Mouse (Mus musculus): Measurements from ENCODE around the gene Olfr1427. TPM values are rescaled to one million over a fixed set of nuclear protein-coding genes. Genes with fewer than 3 reads are reported as not detected.
"Not testable (repeated sequence)": the region's sequence is repeated elsewhere in the genome, so short reads cannot be mapped to it uniquely, and the experiment has no call there.

Olfr1427 gene
- polyA plus RNA-seq, 1 experiment from 2014 or later: not detected

DNA sequence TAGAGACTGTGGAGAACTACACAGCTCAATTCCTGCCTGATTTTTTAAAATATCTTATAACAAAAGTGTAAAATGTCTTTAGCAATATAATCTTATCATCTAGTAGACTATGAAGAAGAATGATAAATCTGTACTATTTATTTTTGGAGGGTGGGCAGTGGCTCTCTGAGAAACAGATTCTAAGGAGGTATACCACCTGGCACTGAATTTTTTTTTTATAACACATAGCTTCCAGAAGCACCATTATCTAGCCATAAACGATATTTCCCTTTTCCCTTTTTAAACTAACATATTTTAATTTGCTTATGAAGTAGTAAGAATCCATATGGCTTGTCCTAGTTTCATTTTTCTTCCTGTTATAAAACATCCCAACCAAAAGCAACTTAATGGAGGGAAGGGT, 1.4 kb upstream of the Olfr1427 start:
- H3K27ac ChIP-seq (replicated peaks in 1 of 2; ENCODE audit: control insufficient read depth in 1 of 2, insufficient read depth in 1 of 2, low read depth in 2 of 2, low read length in 2 of 2): no peak overlapping the region
- H3K4me1 ChIP-seq (ENCODE audit: control insufficient read depth in 2 of 2, insufficient read depth in 2 of 2, low read length in 2 of 2): no peaks in the 10 kb centered on the region
- H3K4me3 ChIP-seq (ENCODE audit: control insufficient read depth in 1 of 2, insufficient read depth in 1 of 2, low read depth in 1 of 2, low read length in 2 of 2): no peak overlapping the region
- H3K36me3 ChIP-seq (ENCODE audit: control insufficient read depth, insufficient read depth, low read length): no peaks in the 10 kb centered on the region
- no peak overlapping the region for H3K9ac ChIP-seq (ENCODE audit: low read length)
- H3K9me3 ChIP-seq (ENCODE audit: control insufficient read depth, low read length): no peaks in the 10 kb centered on the region
- 45% methylated on average over 1 of the region's 1 CpGs for WGBS
- no peak for ATAC-seq (ENCODE audit: insufficient number of reproducible peaks, insufficient read depth, low FRiP score, low read depth)
- no peak overlapping the region for H3K4me2 ChIP-seq (ENCODE audit: low read length)
- H3K27me3 ChIP-seq (ENCODE audit: control insufficient read depth, insufficient read depth, low read length): no peaks in the 10 kb centered on the region

DNA sequence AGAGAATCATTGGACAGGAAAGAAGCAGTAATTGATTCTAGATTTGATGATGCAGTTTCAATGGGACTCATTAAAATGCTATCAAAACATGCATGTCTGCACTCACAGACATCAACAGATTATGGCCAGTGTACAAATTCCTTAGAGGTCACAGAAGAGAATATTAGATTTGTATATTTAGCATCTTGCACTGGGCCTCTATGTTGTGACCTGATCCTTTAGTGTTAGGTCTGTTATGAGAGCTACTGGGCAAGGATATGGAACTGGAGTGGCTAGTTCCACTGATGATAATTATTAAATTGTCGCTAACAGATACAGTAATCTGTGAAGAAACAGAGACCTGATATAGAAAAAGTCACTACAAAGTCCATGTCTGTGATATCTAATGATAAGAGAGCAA, 11.2 kb downstream of the Olfr1427 start, which contains the start of gene Olfr1426:
Gene Olfr1426, minus strand, starts transcription at position 101 of the 400 bp plus-strand sequence.
- Histone ChIP-seq H3K9me3 (ENCODE audit: control insufficient read depth, low read length) (no peaks in the 10 kb centered on the region), H3K4me3 (ENCODE audit: control insufficient read depth in 1 of 2, insufficient read depth in 1 of 2, low read depth in 1 of 2, low read length in 2 of 2) (no peak within 1 kb of the TSS), H3K4me2 (ENCODE audit: low read length) (no peak within 1 kb of the TSS), H3K27me3 (ENCODE audit: control insufficient read depth, insufficient read depth, low read length) (no peaks in the 10 kb centered on the region), H3K4me1 (ENCODE audit: control insufficient read depth in 2 of 2, insufficient read depth in 2 of 2, low read length in 2 of 2) (no peaks in the 10 kb centered on the region), H3K9ac (ENCODE audit: low read length) (no peak within 1 kb of the TSS), H3K27ac (replicated peaks in 1 of 2; ENCODE audit: control insufficient read depth in 1 of 2, insufficient read depth in 1 of 2, low read depth in 2 of 2, low read length in 2 of 2) (no peak within 1 kb of the TSS), H3K36me3 (ENCODE audit: control insufficient read depth, insufficient read depth, low read length) (no peaks in the 10 kb centered on the region)
- ATAC-seq (ENCODE audit: insufficient number of reproducible peaks, insufficient read depth, low FRiP score, low read depth): no peak
- WGBS: 57% methylated on average over 1 of the region's 1 CpGs

DNA sequence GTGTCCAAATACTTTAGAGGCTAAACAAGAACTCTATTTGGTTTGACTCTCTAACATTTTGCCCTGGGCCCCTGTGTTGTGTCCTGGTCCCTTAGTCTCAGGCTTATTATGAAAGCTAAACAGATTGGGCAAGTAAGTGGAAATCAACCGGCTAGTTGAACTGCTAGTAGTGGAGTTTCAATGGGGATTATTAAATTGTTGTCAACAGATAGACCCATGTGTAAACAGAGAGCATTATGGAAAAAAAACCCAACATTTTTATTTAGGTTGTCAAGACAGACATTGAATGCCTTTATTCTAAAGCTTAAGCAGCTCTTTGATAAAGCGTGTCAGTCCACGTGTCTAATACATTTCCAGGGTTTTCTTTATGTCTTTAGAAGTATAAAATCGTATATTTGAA, 25.5 kb downstream of the Olfr1427 start, which contains the start of gene Olfr1425:
Gene Olfr1425, minus strand, starts transcription at position 101 of the 400 bp plus-strand sequence.
- H3K9me3 ChIP-seq (ENCODE audit: control insufficient read depth, low read length); H3K27me3 ChIP-seq (ENCODE audit: control insufficient read depth, insufficient read depth, low read length); H3K4me3 ChIP-seq (ENCODE audit: control insufficient read depth in 1 of 2, insufficient read depth in 1 of 2, low read depth in 1 of 2, low read length in 2 of 2); H3K36me3 ChIP-seq (ENCODE audit: control insufficient read depth, insufficient read depth, low read length); H3K27ac ChIP-seq (replicated peaks in 1 of 2; ENCODE audit: control insufficient read depth in 1 of 2, insufficient read depth in 1 of 2, low read depth in 2 of 2, low read length in 2 of 2); H3K4me2 ChIP-seq (ENCODE audit: low read length); ATAC-seq (ENCODE audit: insufficient number of reproducible peaks, insufficient read depth, low FRiP score, low read depth); H3K4me1 ChIP-seq (ENCODE audit: control insufficient read depth in 2 of 2, insufficient read depth in 2 of 2, low read length in 2 of 2); H3K9ac ChIP-seq (ENCODE audit: low read length): not testable (repeated sequence)
- WGBS: 80% methylated on average over 4 of the region's 4 CpGs

DNA sequence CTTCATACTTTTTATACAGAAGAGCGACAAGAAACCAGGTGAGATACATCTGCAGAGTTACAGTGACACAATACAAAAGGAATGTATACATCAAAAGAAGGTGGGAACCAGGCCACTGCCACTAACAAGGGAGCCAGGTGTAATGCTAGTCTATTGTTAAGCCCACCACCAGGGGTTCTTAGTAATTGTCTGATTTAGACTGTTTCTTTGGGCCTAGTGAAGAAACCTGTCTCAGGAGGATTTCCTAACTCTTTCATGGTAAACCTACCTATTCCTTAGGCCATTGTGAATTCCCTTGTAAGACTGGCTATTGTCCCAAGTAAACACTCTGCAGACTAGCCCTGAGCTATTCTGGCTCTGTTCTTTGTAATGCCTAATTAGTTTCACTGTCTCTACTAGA, 33.6 kb downstream of the Olfr1427 start:
- not testable (repeated sequence) for H3K4me2 ChIP-seq (ENCODE audit: low read length); H3K27ac ChIP-seq (replicated peaks in 1 of 2; ENCODE audit: control insufficient read depth in 1 of 2, insufficient read depth in 1 of 2, low read depth in 2 of 2, low read length in 2 of 2); H3K27me3 ChIP-seq (ENCODE audit: control insufficient read depth, insufficient read depth, low read length); ATAC-seq (ENCODE audit: insufficient number of reproducible peaks, insufficient read depth, low FRiP score, low read depth); H3K9me3 ChIP-seq (ENCODE audit: control insufficient read depth, low read length); H3K9ac ChIP-seq (ENCODE audit: low read length); H3K4me3 ChIP-seq (ENCODE audit: control insufficient read depth in 1 of 2, insufficient read depth in 1 of 2, low read depth in 1 of 2, low read length in 2 of 2); H3K36me3 ChIP-seq (ENCODE audit: control insufficient read depth, insufficient read depth, low read length); H3K4me1 ChIP-seq (ENCODE audit: control insufficient read depth in 2 of 2, insufficient read depth in 2 of 2, low read length in 2 of 2)
- 62% methylated on average over 1 of the region's 1 CpGs for WGBS

DNA sequence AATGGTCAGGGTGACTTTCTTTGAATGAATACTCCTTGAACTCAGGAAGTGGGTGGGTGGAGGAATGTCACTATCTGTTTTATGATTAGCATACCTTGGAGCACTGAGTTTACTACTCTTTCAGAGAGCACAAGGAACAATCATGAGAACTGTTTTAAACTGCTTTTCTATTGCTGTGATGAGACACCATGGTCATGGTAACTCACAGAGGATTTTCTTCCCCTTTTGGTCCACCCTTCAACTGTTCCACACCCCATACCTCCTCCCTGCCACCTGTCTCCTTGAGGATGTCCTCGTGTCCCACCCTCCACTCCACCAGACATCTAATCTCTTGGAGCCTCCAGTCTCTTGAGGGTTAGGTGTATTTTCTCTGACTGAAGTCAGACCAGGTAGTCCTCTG, 35.3 kb downstream of the Olfr1427 start:
- H3K4me1 ChIP-seq (ENCODE audit: control insufficient read depth in 2 of 2, insufficient read depth in 2 of 2, low read length in 2 of 2); ATAC-seq (ENCODE audit: insufficient number of reproducible peaks, insufficient read depth, low FRiP score, low read depth); H3K27ac ChIP-seq (replicated peaks in 1 of 2; ENCODE audit: control insufficient read depth in 1 of 2, insufficient read depth in 1 of 2, low read depth in 2 of 2, low read length in 2 of 2); H3K4me2 ChIP-seq (ENCODE audit: low read length); H3K4me3 ChIP-seq (ENCODE audit: control insufficient read depth in 1 of 2, insufficient read depth in 1 of 2, low read depth in 1 of 2, low read length in 2 of 2); H3K36me3 ChIP-seq (ENCODE audit: control insufficient read depth, insufficient read depth, low read length); H3K27me3 ChIP-seq (ENCODE audit: control insufficient read depth, insufficient read depth, low read length); H3K9me3 ChIP-seq (ENCODE audit: control insufficient read depth, low read length); H3K9ac ChIP-seq (ENCODE audit: low read length): not testable (repeated sequence)
- WGBS: 54% methylated on average over 1 of the region's 1 CpGs

DNA sequence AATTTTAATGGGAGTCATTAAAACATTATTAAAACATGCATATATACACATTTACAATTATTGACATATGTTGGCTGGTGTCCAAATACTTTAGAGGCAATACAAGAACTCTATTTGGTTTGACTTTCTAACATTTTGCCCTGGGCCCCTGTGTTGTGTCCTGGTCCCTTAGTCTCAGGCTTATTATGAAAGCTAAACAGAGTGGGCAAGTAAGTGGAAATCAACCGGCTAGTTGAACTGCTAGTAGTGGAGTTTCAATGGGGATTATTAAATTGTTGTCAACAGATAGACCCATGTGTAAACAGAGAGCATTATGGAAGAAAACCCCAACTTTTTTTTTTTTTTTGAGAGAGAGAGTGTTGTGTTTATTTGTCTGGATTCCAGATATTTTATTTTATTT, 40.6 kb downstream of the Olfr1427 start, which contains the start of gene Olfr1424:
Gene Olfr1424, minus strand, starts transcription at position 101 of the 400 bp plus-strand sequence.
- H3K9ac ChIP-seq (ENCODE audit: low read length); H3K4me2 ChIP-seq (ENCODE audit: low read length); H3K4me3 ChIP-seq (ENCODE audit: control insufficient read depth in 1 of 2, insufficient read depth in 1 of 2, low read depth in 1 of 2, low read length in 2 of 2); H3K36me3 ChIP-seq (ENCODE audit: control insufficient read depth, insufficient read depth, low read length); ATAC-seq (ENCODE audit: insufficient number of reproducible peaks, insufficient read depth, low FRiP score, low read depth); H3K4me1 ChIP-seq (ENCODE audit: control insufficient read depth in 2 of 2, insufficient read depth in 2 of 2, low read length in 2 of 2); H3K9me3 ChIP-seq (ENCODE audit: control insufficient read depth, low read length); H3K27me3 ChIP-seq (ENCODE audit: control insufficient read depth, insufficient read depth, low read length); H3K27ac ChIP-seq (replicated peaks in 1 of 2; ENCODE audit: control insufficient read depth in 1 of 2, insufficient read depth in 1 of 2, low read depth in 2 of 2, low read length in 2 of 2): not testable (repeated sequence)
- 85% methylated on average over 1 of the region's 1 CpGs for WGBS

Other genes with a start within 250 kb of the Olfr1427 start
- not detected in 2 replicates for gene Olfr1418, start 242.3 kb downstream of the Olfr1427 start, polyA plus RNA-seq (2014; fragmentation: Nextera tagmentation; extraction: Ambion mirVana)
- gene Olfr1419, start 228.2 kb downstream of the Olfr1427 start, polyA plus RNA-seq (2014; fragmentation: Nextera tagmentation; extraction: Ambion mirVana): not detected in 2 replicates
- gene Olfr1420, start 216.8 kb downstream of the Olfr1427 start, polyA plus RNA-seq (2014; fragmentation: Nextera tagmentation; extraction: Ambion mirVana): 0.07 and 0.27 TPM in 2 replicates
- 19.0 and 21.2 TPM in 2 replicates for gene Patl1, start 190.9 kb downstream of the Olfr1427 start, polyA plus RNA-seq (2014; fragmentation: Nextera tagmentation; extraction: Ambion mirVana)
- 10.8 and 11.4 TPM in 2 replicates for gene Osbp, start 137.4 kb downstream of the Olfr1427 start, polyA plus RNA-seq (2014; fragmentation: Nextera tagmentation; extraction: Ambion mirVana)
- gene Olfr1423, start 62.0 kb downstream of the Olfr1427 start, polyA plus RNA-seq (2014; fragmentation: Nextera tagmentation; extraction: Ambion mirVana): not detected in 2 replicates
- gene Olfr1424, start 40.7 kb downstream of the Olfr1427 start, polyA plus RNA-seq (2014; fragmentation: Nextera tagmentation; extraction: Ambion mirVana): not detected in 2 replicates
- not detected in 2 replicates for gene Olfr1425, start 25.6 kb downstream of the Olfr1427 start, polyA plus RNA-seq (2014; fragmentation: Nextera tagmentation; extraction: Ambion mirVana)
- gene Olfr1426, start 11.3 kb downstream of the Olfr1427 start, polyA plus RNA-seq (2014; fragmentation: Nextera tagmentation; extraction: Ambion mirVana): not detected in 2 replicates
- not detected in 2 replicates for gene Olfr1428, start 12.6 kb upstream of the Olfr1427 start, polyA plus RNA-seq (2014; fragmentation: Nextera tagmentation; extraction: Ambion mirVana)
- gene Olfr76, start 19.9 kb upstream of the Olfr1427 start, polyA plus RNA-seq (2014; fragmentation: Nextera tagmentation; extraction: Ambion mirVana): not detected in 2 replicates
- gene Olfr1555-ps1, start 66.8 kb upstream of the Olfr1427 start, polyA plus RNA-seq (2014; fragmentation: Nextera tagmentation; extraction: Ambion mirVana): not detected in 2 replicates
- gene Olfr1431, start 97.3 kb upstream of the Olfr1427 start, polyA plus RNA-seq (2014; fragmentation: Nextera tagmentation; extraction: Ambion mirVana): not detected in 2 replicates
- not detected in 2 replicates for gene Olfr1432, start 129.3 kb upstream of the Olfr1427 start, polyA plus RNA-seq (2014; fragmentation: Nextera tagmentation; extraction: Ambion mirVana)
- not detected in 2 replicates for gene Olfr262, start 138.3 kb upstream of the Olfr1427 start, polyA plus RNA-seq (2014; fragmentation: Nextera tagmentation; extraction: Ambion mirVana)
- not detected in 2 replicates for gene Olfr235, start 157.7 kb upstream of the Olfr1427 start, polyA plus RNA-seq (2014; fragmentation: Nextera tagmentation; extraction: Ambion mirVana)
- gene Olfr1434, start 176.5 kb upstream of the Olfr1427 start, polyA plus RNA-seq (2014; fragmentation: Nextera tagmentation; extraction: Ambion mirVana): not detected in 2 replicates
- not detected in 2 replicates for gene Olfr1436, start 195.8 kb upstream of the Olfr1427 start, polyA plus RNA-seq (2014; fragmentation: Nextera tagmentation; extraction: Ambion mirVana)
- not detected in 2 replicates for gene Olfr1437, start 221.8 kb upstream of the Olfr1427 start, polyA plus RNA-seq (2014; fragmentation: Nextera tagmentation; extraction: Ambion mirVana)
- not detected in 2 replicates for gene Olfr1438-ps1, start 232.6 kb upstream of the Olfr1427 start, polyA plus RNA-seq (2014; fragmentation: Nextera tagmentation; extraction: Ambion mirVana)